Mouse (Mus musculus): ENCODE results near the gene Fyb.

Fyb gene

GRCm38 (mm10) chr15:6601330-6601729, 78.7 kb downstream of the Fyb start:
- no peak for DNase-seq

- DNase-seq, result no peak
Measured at GRCm38 (mm10) chr15:6602003-6602402, 79.3 kb downstream of the Fyb start.

GRCm38 (mm10) chr15:6610703-6611102, 88.0 kb downstream of the Fyb start:
- no peak for DNase-seq

GRCm38 (mm10) chr15:6612835-6613234, 90.2 kb downstream of the Fyb start:
- no peak for DNase-seq

GRCm38 (mm10) chr15:6616382-6617149, 93.9 kb downstream of the Fyb start:
- no peak for DNase-seq

GRCm38 (mm10) chr15:6619558-6620316, 97.1 kb downstream of the Fyb start:
- no peak for DNase-seq

GRCm38 (mm10) chr15:6622512-6622911, 99.9 kb downstream of the Fyb start:
- DNase-seq, result peak; percentile 69 to 85

GRCm38 (mm10) chr15:6623529-6624228, 101.0 kb downstream of the Fyb start:
- no peak for DNase-seq

GRCm38 (mm10) chr15:6624365-6625182, 101.9 kb downstream of the Fyb start:
- peak; percentile 6 to 13 for DNase-seq

- DNase-seq, result peak; percentile 27 to 62
Measured at GRCm38 (mm10) chr15:6625607-6626033, 103.0 kb downstream of the Fyb start.

GRCm38 (mm10) chr15:6626123-6626522, 103.5 kb downstream of the Fyb start:
- DNase-seq, result no peak

- DNase-seq, result no peak
Measured at GRCm38 (mm10) chr15:6628431-6629077, 105.9 kb downstream of the Fyb start.

GRCm38 (mm10) chr15:6629174-6629573, 106.5 kb downstream of the Fyb start:
- no peak for DNase-seq

- DNase-seq, result no peak
Measured at GRCm38 (mm10) chr15:6635405-6635804, 112.8 kb downstream of the Fyb start.

- no peak for DNase-seq
Measured at GRCm38 (mm10) chr15:6642223-6642622, 119.6 kb downstream of the Fyb start.

GRCm38 (mm10) chr15:6645498-6645897, 122.8 kb downstream of the Fyb start:
- no peak for DNase-seq

GRCm38 (mm10) chr15:6647066-6647465, 124.4 kb downstream of the Fyb start:
- no peak for DNase-seq

GRCm38 (mm10) chr15:6648757-6649403, 126.2 kb downstream of the Fyb start:
- DNase-seq, result no peak

GRCm38 (mm10) chr15:6653046-6653445, 130.4 kb downstream of the Fyb start:
- DNase-seq, result no peak

GRCm38 (mm10) chr15:6658081-6658480, 135.4 kb downstream of the Fyb start:
- DNase-seq, result no peak

- no peak for DNase-seq
Measured at GRCm38 (mm10) chr15:6661951-6662350, 139.3 kb downstream of the Fyb start.

GRCm38 (mm10) chr15:6663991-6664390, 141.3 kb downstream of the Fyb start:
- DNase-seq, result no peak
